Mouse (Mus musculus) midbrain, postnatal 0 days (tissue): ENCODE results near the gene Themis3. TPM values are rescaled to one million over a fixed set of nuclear protein-coding genes. Genes with fewer than 3 reads are reported as not detected.
A peak's percentile ranks its signal among the peaks of the same experiment; 100 is the strongest.
"Not testable (repeated sequence)": the region's sequence is repeated elsewhere in the genome, so short reads cannot be mapped to it uniquely, and the experiment has no call there.

Experiments used
- ATAC-seq: fragments of 200-750 bp; cut with Nextera tagmentation; 2 replicates; pipeline ENCODE4 v1.8.0; 2017; ENCODE audit warnings: moderate number of reproducible peaks, mild to moderate bottlenecking, moderate TSS enrichment, moderate library complexity; ENCODE audit not compliant: low FRiP score
- DNase-seq: peaks from one replicate; pipeline ENCODE4 v3.0.0-alpha.2; 2015; ENCODE audit warnings: low spot score
- H3K27ac ChIP-seq: fragments of 300-500 bp; sonication (generic); 2 replicates; pipeline ENCODE4 v1.5.1; 2014; ENCODE audit warnings: low read depth, mild to moderate bottlenecking, low read length, mixed read lengths
- H3K27me3 ChIP-seq: fragments of 300-500 bp; sonication (generic); 2 replicates; pipeline ENCODE4 v1.6.1; 2014; ENCODE audit warnings: low read length, control low read depth, mixed read lengths; ENCODE audit not compliant: insufficient read depth
- H3K36me3 ChIP-seq: fragments of 300-500 bp; sonication (generic); 2 replicates; pipeline ENCODE4 v1.6.1; 2014; ENCODE audit warnings: low read length, control low read depth, mixed read lengths; ENCODE audit not compliant: insufficient read depth
- H3K4me1 ChIP-seq: fragments of 300-500 bp; sonication (generic); 2 replicates; pipeline ENCODE4 v1.6.1; 2014; ENCODE audit warnings: mild to moderate bottlenecking, control low read depth, antibody characterized with exemption, low read length, mixed read lengths; ENCODE audit not compliant: insufficient read depth
- H3K4me2 ChIP-seq: fragments of 300-500 bp; sonication (generic); 2 replicates; pipeline ENCODE4 v1.6.1; 2014; ENCODE audit warnings: low read depth, mild to moderate bottlenecking, low read length, mixed read lengths; ENCODE audit not compliant: poor library complexity, severe bottlenecking
- H3K4me3 ChIP-seq: fragments of 300-500 bp; sonication (generic); 2 replicates; pipeline ENCODE4 v1.5.1; 2014; ENCODE audit warnings: low read depth, mild to moderate bottlenecking, low read length, moderate library complexity
- H3K9ac ChIP-seq: fragments of 300-500 bp; sonication (generic); replicated peaks from 2 replicates; pipeline ENCODE4 v1.6.1; 2014; ENCODE audit warnings: mild to moderate bottlenecking, low read length, moderate library complexity, mixed read lengths; ENCODE audit not compliant: poor library complexity, severe bottlenecking
- H3K9me3 ChIP-seq: fragments of 300-500 bp; sonication (generic); 2 replicates; pipeline ENCODE4 v1.6.1; 2016; ENCODE audit warnings: low read length, control low read depth
- CTCF ChIP-seq: IDR thresholded peaks from 2 replicates; pipeline ENCODE4 v1.5.1; 2016; ENCODE audit warnings: antibody characterized with exemption, mild to moderate bottlenecking
- WGBS: fragments of 180-500 bp; shearing (Covaris S2); extraction: QIAGEN DNeasy Blood & Tissue Kit; methylation state at CpG from one replicate; pipeline ENCODE4 v1.1.7; 2014; 5-methylcytosine and 5-hydroxymethylcytosine counted together
- polyA plus RNA-seq: library from polyadenylated mRNA; unstranded; fragments of >200 nt; fragmentation: Nextera tagmentation; extraction: Ambion mirVana; gene quantifications from 2 replicates; pipeline ENCODE4 v1.2.1, GENCODE M21; 2015
- total RNA-seq: library from RNA; depleted of rRNA; stranded (reverse); fragments of >200 nt; gene quantifications from 2 replicates; pipeline ENCODE4 v1.2.3, GENCODE M21; 2014

Gene Themis3
- total and polyA plus RNA-seq, 2 experiments from 2014 or later = not detected

DNA sequence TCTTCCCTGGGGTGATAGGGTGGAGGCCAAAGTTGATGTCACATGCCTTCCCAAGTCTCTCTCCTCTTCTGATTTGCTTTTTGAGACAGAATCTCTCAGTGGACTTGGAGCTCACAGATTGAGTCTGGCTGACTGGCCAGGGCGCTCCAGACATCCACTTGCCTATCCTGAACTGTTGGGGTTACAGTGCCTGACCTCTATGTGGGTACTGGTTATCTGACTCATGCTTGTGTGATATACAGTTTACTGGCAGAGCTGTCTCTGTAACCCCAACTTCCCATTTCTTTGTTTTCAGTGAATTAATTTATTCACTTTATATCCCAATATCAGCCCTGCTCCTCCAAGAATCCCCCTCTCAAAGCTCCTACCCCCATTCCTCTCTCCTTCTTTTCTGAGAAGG is 62.1 kb downstream of the Themis3 start:
- DNase-seq = no peak
- WGBS = 95% methylated on average over 1 of the region's 1 CpGs

GRCm38 (mm10) chr17:66523396-66523795 is 71.0 kb downstream of the Themis3 start:
- 79% methylated on average over 5 of the region's 5 CpGs for WGBS
- Histone ChIP-seq H3K4me3 (no peak overlapping the region), H3K27ac (no peak overlapping the region), H3K4me2 (no peak overlapping the region), H3K27me3 (no peaks in the 10 kb centered on the region), H3K9me3 (no peaks in the 10 kb centered on the region), H3K36me3 (no peaks in the 10 kb centered on the region), H3K9ac (no peak overlapping the region), H3K4me1 (no peaks in the 10 kb centered on the region)
- DNase-seq (no peak), ATAC-seq (no peak)
- no peak for TF ChIP-seq CTCF

More for the DNA sequence above, 62.1 kb downstream of the Themis3 start:
- Histone ChIP-seq H3K4me1 (no peaks in the 10 kb centered on the region), H3K27ac (no peak overlapping the region), H3K4me3 (no peak overlapping the region), H3K36me3 (no peaks in the 10 kb centered on the region), H3K9me3 (peaks cover 3% of the 10 kb centered on the region; the same call in 1 of the 2 replicates), H3K27me3 (no peaks in the 10 kb centered on the region), H3K9ac (no peak overlapping the region), H3K4me2 (no peak overlapping the region)
- ATAC-seq = no peak
- no peak for TF ChIP-seq CTCF

GRCm38 (mm10) chr17:66522631-66523030 is 71.8 kb downstream of the Themis3 start:
- not testable (repeated sequence) for H3K27me3 ChIP-seq, ATAC-seq, H3K4me2 ChIP-seq, H3K36me3 ChIP-seq, DNase-seq, H3K4me3 ChIP-seq, H3K4me1 ChIP-seq, H3K9ac ChIP-seq, H3K27ac ChIP-seq, H3K9me3 ChIP-seq
- WGBS = 96% methylated on average over 1 of the region's 1 CpGs

DNA sequence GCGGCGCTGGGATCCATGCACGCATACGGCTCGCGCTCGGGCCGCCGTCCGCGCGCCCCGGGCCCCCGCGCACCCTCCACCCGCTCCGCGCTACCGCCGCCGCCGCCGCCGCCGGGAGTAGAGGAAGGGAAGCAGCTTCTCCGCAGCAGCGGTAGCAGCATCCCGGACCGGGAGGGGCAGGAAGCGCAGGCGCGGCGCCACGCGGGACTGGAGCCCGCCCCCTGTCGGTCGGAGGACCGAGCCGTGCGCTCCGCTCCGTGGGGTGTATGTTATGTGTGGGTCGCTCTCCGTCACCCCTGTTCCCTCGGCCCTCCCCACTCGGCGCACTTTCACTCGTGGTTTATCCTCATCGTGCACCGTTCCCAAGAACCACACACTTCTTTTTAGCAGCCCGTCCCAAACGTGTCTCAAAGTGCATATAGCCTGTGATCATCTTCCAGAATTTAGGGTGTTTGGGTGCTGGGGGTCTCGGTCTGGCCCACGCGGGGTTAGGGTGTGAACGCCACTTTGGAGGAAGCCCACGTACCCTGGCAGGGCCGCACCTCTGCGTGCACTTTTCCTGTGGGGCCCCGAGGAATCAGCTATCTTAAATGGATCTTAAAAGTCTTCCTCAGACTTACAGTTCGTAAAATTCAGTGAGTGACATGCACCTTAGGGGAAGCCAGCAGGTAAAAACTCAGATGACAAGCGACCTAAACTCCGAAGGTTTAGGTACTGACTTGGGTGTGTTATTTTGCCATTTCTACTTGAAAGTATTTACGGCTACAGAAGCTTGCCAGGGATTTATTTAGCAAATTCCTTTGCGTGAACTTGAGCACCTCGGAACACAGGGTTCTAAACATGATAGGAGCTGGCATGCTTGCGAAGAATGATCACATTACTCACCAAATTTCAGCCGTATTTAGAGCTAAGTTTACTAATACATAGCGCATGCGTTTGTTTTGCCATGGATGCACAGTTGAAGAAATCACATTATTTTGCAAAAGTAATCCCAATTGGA is 74.6 kb downstream of the Themis3 start, which contains the start of gene Rab12:
Rab12 (minus strand) TSS at position 176 of the 1,000 bp plus-strand sequence.
- H3K4me2 ChIP-seq = peak within 1 kb of the TSS; percentile 69
- peak; percentile 89 for DNase-seq
- no peaks in the 10 kb centered on the region for H3K9me3 ChIP-seq
- ATAC-seq = peak; percentile 95
- H3K27ac ChIP-seq = peak within 1 kb of the TSS; percentile 68
- 9% methylated on average over 59 of the region's 71 CpGs for WGBS
- H3K36me3 ChIP-seq = peaks cover 3% of the 10 kb centered on the region; the same call in 1 of the 2 replicates
- TF ChIP-seq CTCF = peak; percentile 91
- peak within 1 kb of the TSS; percentile 97 for H3K9ac ChIP-seq
- 0 out of 2 replicates have a peak, but pooled peaks cover 3% of the 10 kb centered on the region for H3K4me1 ChIP-seq
- H3K27me3 ChIP-seq = no peaks in the 10 kb centered on the region
- peak within 1 kb of the TSS; percentile 100 for H3K4me3 ChIP-seq

DNA sequence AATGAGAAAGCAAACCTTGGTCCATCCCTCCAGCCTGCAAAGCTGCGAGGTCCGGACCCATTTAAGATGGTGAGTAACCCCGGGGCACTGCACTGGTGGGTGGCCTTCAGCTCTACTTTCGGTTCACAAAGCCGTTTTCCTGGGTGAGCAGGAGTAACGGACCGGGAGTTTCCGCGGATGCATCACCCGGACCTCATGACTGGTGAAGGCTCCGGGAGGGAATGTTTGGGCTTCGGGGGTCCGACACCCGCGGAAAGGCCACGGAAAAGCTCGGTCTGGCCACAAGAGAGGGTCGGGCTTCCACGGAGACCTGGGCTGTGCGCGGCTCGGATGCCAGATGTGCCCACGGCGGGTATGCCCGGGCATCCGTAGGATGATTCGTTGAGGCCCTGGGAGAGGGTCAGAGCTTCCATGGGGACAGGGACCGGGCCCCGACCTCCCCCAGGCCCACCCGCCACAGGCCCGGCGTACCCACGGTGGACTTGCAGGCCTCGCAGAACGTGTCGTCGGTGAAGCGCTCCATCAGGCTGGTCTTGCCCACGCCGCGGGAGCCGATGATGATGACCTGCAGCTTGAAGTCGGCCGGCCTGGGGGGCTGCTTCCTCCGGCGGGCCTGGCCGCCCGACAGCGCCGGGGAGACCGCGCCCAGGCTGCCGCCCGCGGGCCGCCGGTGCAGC is 75.4 kb downstream of the Themis3 start:
- DNase-seq (peak; percentile 10), ATAC-seq (peak; percentile 73)
- under 1% methylated on average over 53 of the region's 57 CpGs for WGBS
- TF ChIP-seq CTCF = no peak
- peak overlapping the region; percentile 97 for H3K9ac ChIP-seq
- peaks cover 7% of the 10 kb centered on the region; the same call in 1 of the 2 replicates for H3K36me3 ChIP-seq
- H3K4me2 ChIP-seq = peak overlapping the region; percentile 69
- peak overlapping the region; percentile 68 for H3K27ac ChIP-seq
- H3K9me3 ChIP-seq = no peaks in the 10 kb centered on the region
- H3K27me3 ChIP-seq = no peaks in the 10 kb centered on the region
- peak overlapping the region; percentile 100 for H3K4me3 ChIP-seq
- 0 out of 2 replicates have a peak, but pooled peaks cover 3% of the 10 kb centered on the region for H3K4me1 ChIP-seq
